Mouse (Mus musculus) frontal cortex, postnatal 25 days (tissue): ENCODE results near the gene Ikzf4.
"Not testable (repeated sequence)": the region's sequence is repeated elsewhere in the genome, so short reads cannot be mapped to it uniquely, and the experiment has no call there.

Experiments
- DNase-seq, 2 experiments: peaks; one replicate each; pipeline ENCODE4 v3.0.0; 2022; ENCODE audit warnings: low spot score in 2 of 2

The Ikzf4 gene

DNA sequence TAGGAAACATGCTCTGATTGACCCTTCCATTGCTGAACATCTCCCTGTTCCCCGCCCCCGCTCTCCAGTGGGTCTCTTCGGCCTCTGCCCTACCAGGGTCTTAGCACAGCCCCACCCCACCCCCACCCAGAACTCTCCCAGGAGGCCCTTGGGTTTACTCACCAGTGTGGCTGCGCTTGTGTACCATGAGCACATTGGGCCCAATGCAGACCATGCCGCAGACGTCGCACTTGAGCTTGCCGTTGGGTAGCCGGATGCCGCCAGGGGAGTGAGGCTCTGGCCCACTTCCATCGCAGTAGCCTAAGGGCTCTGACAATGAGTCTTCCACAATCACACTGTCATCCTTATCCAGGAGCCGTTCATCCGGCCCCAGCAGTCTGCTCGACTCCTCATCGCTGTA lies 4.9 kb downstream of the Ikzf4 start:
- DNase-seq = no peak

DNA sequence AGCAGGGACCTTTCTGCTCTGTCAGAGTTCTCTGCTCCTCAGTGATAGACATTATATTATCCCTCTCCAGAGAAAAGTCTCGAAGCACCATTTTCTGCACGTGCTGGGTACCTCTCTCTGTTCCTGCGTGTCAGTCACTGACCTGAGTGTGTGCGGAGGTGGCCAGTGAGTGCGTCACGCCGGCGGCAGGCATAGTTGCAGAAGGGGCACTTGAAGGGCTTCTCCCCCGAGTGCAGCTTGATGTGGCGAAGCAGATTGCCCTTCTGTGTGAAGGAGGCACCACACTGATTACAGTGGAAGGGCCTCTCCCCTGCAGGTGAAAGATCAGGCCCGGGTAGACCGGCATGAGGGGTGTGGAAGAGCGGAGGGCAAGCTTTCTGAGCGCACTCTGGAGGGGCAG lies 5.8 kb downstream of the Ikzf4 start:
- DNase-seq = no peak

DNA sequence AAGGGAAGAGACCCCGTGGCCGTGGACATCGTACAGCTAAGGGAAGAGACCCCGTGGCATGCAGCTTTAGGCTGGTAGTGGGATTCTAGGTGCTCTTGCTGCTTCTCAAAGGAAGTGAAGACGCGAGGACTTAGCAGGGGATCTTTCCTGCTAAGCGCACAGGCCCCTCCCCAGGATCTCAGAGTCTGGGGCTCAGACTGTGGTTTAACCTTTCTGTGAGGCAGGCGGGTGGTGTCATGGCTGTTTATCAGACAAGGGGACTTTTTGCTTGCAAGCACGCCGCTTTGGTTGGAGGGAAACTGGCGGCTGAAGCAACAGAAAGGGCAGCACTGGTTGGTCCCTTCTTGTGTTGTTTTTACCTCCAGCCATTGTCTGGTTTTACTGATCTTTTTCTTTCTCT lies 8.8 kb downstream of the Ikzf4 start:
- DNase-seq = no peak

DNA sequence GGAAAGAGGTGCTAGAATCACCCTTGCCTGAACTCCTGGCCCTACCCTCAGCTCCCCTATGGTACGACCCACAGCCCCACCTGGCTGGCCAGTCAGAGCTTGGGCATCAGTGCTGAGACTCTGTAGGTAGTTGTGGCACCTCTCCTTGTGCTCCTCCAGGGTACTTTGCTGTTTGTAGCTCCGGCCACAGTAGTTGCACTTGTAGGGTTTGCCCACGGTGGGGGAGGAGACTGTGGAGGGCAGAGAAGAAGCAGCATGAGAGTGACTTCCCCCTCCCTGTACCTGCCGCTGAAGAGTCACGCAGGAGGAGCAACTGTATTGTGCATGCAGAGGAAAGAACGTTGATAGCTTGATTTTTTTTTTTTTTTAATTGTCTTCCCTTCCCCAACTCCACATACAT lies 9.2 kb downstream of the Ikzf4 start:
- DNase-seq = no peak

DNA sequence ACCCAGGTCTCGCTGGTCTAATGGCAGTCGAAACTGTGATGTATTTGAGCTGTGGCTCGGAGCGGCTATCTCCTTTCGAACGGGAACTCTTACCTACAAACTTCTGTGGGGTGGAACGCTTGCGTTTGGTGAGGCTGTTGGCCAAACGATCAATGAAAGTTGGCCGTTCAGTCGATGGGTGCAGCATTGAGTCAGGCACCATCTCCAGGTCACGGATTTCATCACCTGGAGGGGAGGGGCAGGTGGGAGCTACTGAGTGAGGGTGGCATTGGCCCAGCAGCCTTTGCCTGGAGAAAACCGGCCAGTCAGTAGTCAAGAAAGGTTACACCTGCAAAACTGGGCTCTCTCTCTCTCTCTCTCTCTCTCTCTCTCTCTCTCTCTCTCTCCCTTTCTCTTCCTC lies 10.1 kb downstream of the Ikzf4 start:
- no peak for DNase-seq

DNA sequence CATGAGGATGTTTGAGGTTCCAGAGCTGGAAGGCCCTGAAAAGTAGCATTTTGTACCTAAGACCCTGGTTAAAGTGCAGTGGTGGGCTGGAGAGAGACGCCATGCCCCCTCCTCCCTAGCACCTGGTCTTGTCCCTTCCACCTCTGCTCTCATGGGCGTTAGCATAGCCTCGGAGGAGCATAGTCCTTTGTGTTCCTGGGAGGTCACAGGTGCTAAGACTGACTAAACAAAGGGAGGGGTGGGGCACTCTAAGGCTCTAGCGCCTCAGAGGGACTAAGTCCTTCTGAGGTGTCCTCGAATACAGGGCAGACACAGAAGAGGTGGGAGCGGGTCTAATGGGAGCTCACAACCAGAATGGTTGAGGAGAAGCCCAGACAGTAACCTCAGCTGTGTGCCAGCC lies 14.2 kb downstream of the Ikzf4 start:
- DNase-seq = no peak

DNA sequence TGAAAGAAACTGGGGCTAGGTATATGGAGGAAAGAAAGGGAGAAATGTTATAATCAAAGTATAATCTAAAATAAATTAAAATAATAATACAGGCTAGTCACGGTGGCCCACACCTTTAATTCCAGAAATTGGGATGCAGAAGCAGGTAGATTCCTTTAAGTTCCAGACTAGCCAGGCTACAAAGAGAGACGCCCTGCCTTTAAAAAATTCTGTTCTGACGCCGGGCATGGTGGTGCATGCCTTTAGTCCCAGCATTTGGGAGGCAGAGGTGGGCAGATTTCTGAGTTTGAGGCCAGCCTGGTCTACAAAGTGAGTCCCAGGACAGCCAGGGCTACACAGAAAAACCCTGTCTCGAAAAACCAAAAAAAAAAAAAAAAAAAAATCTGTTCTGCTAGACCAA lies 15.5 kb downstream of the Ikzf4 start:
- DNase-seq = not testable (repeated sequence)

DNA sequence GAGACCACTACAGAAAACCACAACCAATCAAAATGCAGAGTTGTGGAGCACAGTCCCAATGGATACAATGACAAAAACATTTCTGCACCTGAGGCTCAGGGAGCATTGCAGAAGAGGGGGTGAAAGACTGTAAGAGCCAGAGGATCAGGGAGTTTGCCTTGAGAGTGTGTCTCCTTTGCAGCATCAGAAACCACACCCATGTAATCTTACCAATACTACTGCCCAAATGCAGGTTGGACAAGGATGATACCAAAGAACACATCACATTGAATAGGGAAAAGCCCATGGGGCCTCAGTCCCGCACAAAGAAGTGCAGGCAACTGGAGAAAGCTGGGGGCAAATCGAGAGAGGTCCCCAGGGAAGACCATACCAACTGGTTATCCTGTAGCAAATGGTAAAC lies 16.0 kb downstream of the Ikzf4 start:
- no peak for DNase-seq

DNA sequence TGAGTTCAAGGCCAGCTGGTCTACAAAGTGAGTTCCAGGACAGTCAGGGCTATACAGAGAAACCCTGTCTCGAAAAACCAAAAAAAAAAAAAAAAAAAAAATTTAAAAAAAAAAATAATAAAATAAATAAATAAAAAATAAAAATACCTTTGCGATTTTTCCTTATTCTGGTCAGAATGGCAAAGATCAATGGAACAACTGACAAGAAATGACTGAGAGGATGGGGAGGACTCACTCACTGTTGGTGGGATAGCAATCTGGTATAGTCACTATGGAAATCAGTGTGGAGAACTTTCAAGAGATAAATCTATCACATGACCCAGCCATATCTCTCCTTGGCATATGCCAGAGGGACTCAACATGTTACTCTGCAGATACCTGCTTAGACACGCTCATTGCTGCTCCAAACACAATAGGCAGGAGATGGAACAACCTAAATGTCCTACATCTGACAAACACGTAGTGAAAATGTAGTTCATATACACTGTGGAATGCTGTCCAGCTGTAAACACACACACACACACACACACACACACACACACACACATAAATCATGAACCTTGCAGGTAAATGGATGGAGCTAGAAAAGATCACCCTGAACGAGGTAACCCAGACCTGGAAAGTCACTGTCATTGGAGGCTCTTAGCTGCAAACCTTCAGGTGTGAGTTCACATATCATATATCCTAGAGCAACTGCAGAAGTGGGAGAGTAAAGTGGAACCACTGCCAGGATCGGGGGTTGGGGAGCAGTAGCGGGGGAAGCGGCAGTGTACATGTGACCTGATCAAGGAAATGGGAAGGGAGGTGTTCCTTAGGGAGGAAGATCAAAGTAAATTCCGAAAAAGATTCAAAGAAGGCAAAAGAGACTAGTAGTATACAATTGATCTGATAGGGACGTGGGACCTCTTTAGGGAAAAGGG lies 18.1 kb downstream of the Ikzf4 start:
- DNase-seq = no peak

DNA sequence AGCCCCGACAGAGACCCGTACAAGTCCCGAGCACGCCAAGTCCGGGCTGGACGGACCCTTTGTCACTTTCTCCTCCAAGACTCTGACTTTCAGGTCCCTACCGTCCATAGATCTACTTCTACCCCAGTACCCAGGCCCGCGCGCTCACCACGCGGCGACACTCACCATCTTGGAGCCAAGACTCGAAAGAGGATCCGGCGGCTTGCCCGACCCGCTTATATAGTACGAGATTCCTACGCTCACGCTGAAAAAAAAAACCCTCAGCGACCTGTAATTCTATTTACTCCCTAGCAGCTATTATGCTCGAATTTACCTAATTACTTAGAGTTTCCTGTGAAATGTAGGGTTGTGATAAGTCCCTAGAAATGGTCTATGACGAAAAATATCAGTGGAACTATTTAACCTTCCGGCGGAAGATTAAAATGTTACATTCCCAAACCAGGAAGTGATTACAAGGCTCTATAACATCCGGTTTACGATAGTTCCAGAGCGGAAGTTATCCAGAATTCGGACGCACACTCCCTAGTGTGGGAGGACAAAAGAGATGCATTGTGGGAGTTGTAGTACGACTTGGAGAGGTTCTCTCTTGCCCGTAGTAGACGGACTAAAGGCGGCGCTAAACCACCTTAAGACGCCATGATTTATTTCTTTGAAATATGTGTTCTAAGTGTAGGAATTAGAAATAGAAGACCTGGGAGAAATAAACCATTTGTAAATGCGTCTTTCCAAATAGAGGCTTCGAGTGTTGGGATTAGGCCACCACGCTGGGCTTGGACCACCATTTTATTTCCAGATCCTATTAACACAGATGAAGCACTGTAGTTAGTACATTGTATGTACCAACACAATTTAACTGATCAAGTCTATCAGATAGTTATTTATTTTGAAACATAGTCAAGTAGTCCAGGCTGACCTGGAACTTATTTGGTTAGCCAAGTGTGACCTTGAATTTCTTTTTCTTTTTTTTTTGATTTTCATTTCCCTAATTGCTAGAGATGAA lies 19.2 kb downstream of the Ikzf4 start, which contains the start of gene Rps26:
Rps26 (minus strand) TSS at position 437 of the 1,000 bp plus-strand sequence.
- peak; percentile 74 to 81 for DNase-seq

DNA sequence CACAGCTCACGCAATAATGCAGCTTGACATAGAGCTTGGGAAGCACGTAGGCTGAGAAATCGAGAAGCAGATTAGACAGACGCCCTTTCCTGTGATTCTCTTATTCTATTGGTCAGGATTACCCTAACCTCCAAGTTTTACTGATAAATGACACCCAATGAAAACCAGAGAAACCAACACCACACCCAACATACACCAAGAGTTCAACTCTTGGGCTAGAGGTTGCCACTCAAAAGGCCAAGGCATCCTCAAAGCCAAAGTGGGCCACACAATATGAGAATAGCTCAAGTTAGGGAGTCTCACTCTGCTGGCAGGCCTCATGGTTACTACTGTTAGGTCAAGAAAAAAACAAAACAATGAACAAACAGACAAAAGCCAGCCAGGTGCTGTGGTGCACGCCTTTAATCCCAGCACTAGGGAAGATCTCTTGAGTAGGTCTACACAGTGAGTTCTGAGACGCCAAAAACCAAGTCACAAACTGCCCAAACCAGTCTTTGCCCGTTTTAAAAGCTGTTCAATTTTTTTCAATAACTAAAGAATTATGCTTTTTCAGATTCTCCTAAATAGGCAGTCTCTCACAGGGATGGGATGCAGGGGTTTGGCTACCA lies 20.4 kb downstream of the Ikzf4 start:
- no peak for DNase-seq

DNA sequence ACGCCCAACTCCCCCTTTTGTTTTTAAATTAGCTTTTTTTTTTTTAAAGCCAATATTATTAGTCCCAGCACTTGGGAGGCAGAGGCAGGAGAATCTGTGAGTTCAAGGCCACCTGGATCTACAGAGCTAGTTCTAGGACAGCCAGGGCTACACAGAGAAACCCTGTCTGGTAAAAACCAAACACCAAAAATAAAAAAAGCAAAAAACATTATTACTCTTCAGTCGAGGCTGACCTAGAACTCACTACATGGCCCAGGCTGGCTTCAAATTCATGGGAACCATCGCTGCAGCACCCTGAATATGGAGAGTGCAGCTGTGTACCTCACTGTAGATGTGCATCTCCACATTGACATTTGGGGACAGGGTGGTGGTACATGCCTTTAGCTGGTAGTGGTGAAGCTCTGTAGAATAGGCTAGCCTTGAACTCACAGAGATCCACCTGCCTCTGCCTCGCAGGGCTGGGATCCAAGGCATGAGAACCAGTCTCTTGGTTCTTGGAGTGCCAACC lies 22.6 kb downstream of the Ikzf4 start:
- not testable (repeated sequence) for DNase-seq

DNA sequence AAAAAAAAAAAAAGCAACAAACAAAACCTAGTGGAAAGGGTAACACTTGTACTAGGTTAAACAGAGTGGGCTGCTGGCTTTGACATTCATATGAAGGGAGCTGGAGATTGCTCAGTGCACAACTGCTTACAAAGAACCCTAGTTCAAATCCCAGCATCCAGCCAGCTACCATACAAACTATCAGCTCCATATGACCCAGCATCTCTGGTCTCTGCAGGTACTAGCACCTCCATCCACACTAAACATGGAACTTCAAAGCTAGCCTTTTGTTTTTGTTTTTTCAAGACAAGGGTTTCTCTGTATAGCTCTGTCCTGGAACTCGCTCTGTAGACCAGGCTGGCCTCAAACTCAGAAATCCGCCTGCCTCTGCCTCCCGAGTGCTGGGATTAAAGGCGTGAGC lies 23.1 kb downstream of the Ikzf4 start:
- no peak for DNase-seq

DNA sequence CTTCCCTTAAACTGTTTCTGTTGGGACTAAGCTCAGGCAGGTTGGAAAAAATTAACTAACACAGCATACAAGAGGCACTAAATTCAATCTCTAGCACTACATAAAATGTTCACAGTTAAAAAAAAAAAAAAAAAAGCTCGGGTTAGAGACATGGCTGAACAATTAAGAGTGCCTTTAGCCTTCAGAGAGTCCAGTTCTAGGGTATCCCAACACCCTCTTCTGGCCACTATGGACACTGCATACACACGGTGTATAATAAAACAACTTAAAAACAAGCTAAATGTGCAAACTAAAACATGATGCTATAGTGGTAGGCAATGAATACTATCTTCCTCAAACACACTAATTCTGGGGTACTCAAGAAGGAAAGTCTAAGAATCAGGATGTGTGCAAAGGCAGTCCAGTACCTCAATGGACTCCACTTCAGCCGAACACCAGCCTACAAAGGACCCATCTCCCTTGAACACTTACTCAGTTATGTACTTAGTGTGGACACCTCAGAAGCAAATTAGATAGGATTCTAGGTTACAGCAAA lies 23.7 kb downstream of the Ikzf4 start:
- DNase-seq = no peak

DNA sequence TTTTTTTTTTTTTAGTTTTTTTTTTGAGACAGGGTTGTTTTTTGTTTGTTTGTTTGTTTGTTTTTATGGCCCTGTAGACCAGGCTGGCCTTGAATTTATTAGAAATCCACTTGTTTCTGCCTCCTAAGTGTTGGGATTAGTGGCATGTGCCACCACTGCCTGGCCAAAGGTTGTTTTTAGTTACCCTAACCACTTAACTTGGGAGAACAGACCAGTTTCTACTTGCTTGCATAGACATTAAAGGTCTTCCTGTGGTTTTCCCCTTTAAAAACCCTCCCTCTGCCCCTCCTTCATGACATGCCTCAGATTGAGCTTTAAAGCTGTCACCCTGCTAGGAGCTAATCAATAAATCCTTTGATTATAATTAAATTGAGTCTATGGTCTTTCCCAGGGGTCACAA lies 25.6 kb downstream of the Ikzf4 start:
- no peak for DNase-seq

DNA sequence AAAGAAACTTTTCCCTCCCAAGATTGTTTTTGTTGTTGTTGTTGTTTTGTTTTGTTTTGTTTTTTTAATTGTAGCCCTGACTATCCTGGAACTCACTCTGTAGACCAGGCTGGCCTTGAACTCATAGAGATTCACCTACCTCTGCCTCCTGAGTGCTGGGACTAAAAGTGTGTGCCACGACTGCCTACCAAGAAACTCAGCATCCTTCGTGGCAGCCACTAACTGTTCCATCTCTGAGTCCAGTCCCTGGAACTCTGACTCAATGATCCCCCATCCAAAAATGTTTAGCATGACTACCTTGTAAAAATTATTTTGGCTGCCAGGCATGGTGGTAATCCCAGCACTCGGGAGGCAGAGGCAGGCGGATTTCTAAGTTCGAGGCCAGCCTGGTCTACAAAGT lies 26.6 kb downstream of the Ikzf4 start:
- not testable (repeated sequence) for DNase-seq

DNA sequence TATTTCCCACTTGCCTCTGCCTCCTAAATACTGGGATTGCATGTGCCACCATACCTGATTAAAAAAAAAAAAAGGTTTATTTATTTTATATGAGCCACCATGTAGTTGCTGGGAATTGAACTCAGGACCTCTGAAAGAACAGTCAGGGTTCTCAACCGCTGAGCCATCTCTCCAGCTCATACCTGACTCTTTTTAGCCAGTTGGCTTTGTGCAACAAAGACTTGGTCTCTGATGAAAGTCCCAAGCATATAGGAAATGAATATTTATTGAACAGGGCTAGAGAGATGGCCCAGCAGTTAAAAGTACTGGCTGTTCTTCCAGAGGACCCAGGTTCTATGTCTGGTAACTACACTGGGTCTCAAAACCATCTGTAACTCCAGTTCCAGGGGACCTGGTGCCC lies 27.2 kb downstream of the Ikzf4 start:
- DNase-seq = no peak

DNA sequence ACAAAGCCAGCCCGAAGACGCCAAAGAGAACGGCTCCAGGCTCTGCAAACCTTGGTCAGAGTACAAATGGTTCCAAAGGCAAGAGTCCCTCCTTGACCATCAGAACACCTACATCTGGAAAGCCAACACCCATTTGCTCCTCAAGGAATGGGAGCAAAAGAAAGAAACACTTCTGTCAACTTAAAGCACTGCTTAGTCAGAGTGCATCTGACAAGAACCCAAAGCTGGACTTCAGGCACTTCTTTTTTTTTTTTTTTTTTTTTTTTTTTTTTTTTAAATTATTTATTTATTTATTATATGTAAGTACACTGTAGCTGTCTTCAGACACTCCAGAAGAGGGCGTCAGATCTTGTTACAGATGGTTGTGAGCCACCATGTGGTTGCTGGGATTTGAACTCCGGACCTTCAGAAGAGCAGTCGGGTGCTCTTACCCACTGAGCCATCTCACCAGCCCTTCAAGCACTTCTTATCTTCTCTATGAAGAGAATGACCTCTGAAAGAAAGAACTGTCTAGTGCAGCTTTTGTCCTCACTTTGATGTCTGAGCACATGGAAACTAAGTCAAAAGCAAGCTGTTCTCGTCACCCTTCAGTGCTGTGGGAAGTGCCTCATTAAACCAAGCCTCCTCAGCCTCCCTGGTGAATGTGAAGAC lies 29.9 kb downstream of the Ikzf4 start:
- not testable (repeated sequence) for DNase-seq

DNA sequence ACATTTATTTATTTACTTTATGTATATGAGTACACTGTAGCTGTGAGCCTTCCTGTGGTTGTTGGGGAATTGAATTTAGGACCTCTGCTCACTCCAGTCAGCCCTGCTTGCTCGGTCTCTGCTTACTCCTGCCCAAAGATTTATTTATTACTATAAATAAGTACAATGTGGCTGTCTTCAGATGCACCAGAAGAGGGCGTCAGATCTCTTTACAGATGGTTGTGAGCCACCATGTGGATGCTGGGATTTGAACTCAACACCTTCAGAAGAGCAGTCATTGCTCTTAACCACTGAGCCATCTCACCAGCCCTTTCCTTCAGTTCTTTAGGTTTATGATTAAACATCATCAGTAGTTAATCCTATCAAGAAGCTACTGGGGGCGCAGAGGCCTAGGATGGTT lies 30.9 kb downstream of the Ikzf4 start:
- DNase-seq = no peak

DNA sequence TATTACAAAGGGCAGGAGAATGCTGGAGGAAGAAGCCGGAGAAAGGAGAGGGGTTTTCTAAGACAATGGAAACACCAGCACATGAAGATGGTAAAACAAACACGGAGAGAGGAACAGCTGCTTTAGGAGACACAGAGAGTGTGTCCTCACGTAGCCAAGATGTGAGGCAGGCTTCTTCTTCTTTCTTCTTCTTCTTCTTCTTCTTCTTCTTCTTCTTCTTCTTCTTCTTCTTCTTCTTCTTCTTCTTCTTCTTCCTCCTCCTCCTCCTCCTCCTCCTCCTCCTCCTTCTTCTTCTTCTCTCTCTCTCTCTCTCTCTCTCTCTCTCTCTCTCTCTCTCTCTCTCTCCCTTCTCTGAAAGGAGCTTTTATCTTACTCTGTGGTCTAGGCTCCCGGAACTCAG lies 32.0 kb downstream of the Ikzf4 start:
- not testable (repeated sequence) for DNase-seq

DNA sequence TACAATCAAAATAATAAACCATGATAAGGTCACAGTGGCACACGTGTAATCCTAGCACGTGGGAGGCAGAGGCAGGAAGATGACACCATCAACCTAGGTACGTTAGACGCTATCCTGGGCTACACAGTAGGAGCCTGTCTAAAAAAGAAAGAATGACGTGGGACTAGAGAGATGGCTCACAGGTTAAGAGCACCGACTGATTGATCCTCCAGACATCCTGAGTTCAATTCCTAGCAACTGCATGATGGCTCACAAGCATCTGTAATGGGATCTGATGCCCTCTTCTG lies 32.7 kb downstream of the Ikzf4 start:
- DNase-seq = no peak
